Mouse (Mus musculus): ENCODE measurements around the gene Egfl8. TPM values are rescaled to one million over a fixed set of nuclear protein-coding genes. Genes with fewer than 3 reads are reported as not detected.

The Egfl8 gene
- polyA plus RNA-seq, 1 experiment from 2014 or later, result 7.0 TPM

GRCm38 (mm10) chr17:34606186-34607039 lies 9.4 kb downstream of the Egfl8 start:
- Histone ChIP-seq H3K4me3 (replicated peaks; ENCODE audit: low read length) (peak overlapping the region; percentile 94), H3K4me2 (ENCODE audit: low read length) (peak overlapping the region; percentile 98), H3K9me3 (ENCODE audit: control insufficient read depth, low read length) (no peaks in the 10 kb centered on the region), H3K27me3 (replicated peaks; ENCODE audit: control insufficient read depth, insufficient read depth, low read length) (no peaks in the 10 kb centered on the region), H3K36me3 (ENCODE audit: control insufficient read depth, insufficient read depth) (peaks cover 8% of the 10 kb centered on the region), H3K9ac (replicated peaks; ENCODE audit: low read depth, low read length) (peak overlapping the region; percentile 96), H3K27ac (ENCODE audit: low read length) (peak overlapping the region; percentile 76), H3K4me1 (replicated peaks; ENCODE audit: control insufficient read depth, insufficient read depth, low read length) (peaks cover 43% of the 10 kb centered on the region)
- ATAC-seq, result no peak
- WGBS, result 16% methylated on average over 30 of the region's 32 CpGs

GRCm38 (mm10) chr17:34605609-34606008 lies 10.2 kb downstream of the Egfl8 start:
- H3K36me3 ChIP-seq (ENCODE audit: control insufficient read depth, insufficient read depth), result peaks cover 6% of the 10 kb centered on the region
- peak; percentile 49 for ATAC-seq
- H3K9ac ChIP-seq (replicated peaks; ENCODE audit: low read depth, low read length), result peak overlapping the region; percentile 96
- peaks cover 43% of the 10 kb centered on the region for H3K4me1 ChIP-seq (replicated peaks; ENCODE audit: control insufficient read depth, insufficient read depth, low read length)
- peak overlapping the region; percentile 94 for H3K4me3 ChIP-seq (replicated peaks; ENCODE audit: low read length)
- peak overlapping the region; percentile 76 for H3K27ac ChIP-seq (ENCODE audit: low read length)
- H3K27me3 ChIP-seq (replicated peaks; ENCODE audit: control insufficient read depth, insufficient read depth, low read length), result no peaks in the 10 kb centered on the region
- under 1% methylated on average over 25 of the region's 30 CpGs for WGBS
- H3K9me3 ChIP-seq (ENCODE audit: control insufficient read depth, low read length), result no peaks in the 10 kb centered on the region
- H3K4me2 ChIP-seq (ENCODE audit: low read length), result peak overlapping the region; percentile 98

GRCm38 (mm10) chr17:34604511-34605237 lies 11.1 kb downstream of the Egfl8 start:
- no peaks in the 10 kb centered on the region for H3K27me3 ChIP-seq (replicated peaks; ENCODE audit: control insufficient read depth, insufficient read depth, low read length)
- WGBS, result 16% methylated on average over 24 of the region's 24 CpGs
- no peaks in the 10 kb centered on the region for H3K9me3 ChIP-seq (ENCODE audit: control insufficient read depth, low read length)
- no peak for ATAC-seq
- peak overlapping the region; percentile 68 for H3K27ac ChIP-seq (ENCODE audit: low read length)
- peaks cover 8% of the 10 kb centered on the region for H3K36me3 ChIP-seq (ENCODE audit: control insufficient read depth, insufficient read depth)
- H3K4me3 ChIP-seq (replicated peaks; ENCODE audit: low read length), result peak overlapping the region; percentile 94
- H3K4me2 ChIP-seq (ENCODE audit: low read length), result peak overlapping the region; percentile 71
- peaks cover 43% of the 10 kb centered on the region for H3K4me1 ChIP-seq (replicated peaks; ENCODE audit: control insufficient read depth, insufficient read depth, low read length)
- peak overlapping the region; percentile 62 for H3K9ac ChIP-seq (replicated peaks; ENCODE audit: low read depth, low read length)

GRCm38 (mm10) chr17:34604061-34604508 lies 11.7 kb downstream of the Egfl8 start, which contains the start of gene Agpat1:
TSS of gene Agpat1 (plus strand) at chr17:34604262.
- peaks cover 8% of the 10 kb centered on the region for H3K36me3 ChIP-seq (ENCODE audit: control insufficient read depth, insufficient read depth)
- peak; percentile 82 for ATAC-seq
- peak within 1 kb of the TSS; percentile 94 for H3K4me3 ChIP-seq (replicated peaks; ENCODE audit: low read length)
- H3K4me1 ChIP-seq (replicated peaks; ENCODE audit: control insufficient read depth, insufficient read depth, low read length), result peaks cover 43% of the 10 kb centered on the region
- H3K27ac ChIP-seq (ENCODE audit: low read length), result peak within 1 kb of the TSS; percentile 75
- H3K9me3 ChIP-seq (ENCODE audit: control insufficient read depth, low read length), result no peaks in the 10 kb centered on the region
- WGBS, result under 1% methylated on average over 33 of the region's 35 CpGs
- H3K4me2 ChIP-seq (ENCODE audit: low read length), result peak within 1 kb of the TSS; percentile 93
- peak within 1 kb of the TSS; percentile 96 for H3K9ac ChIP-seq (replicated peaks; ENCODE audit: low read depth, low read length)
- no peaks in the 10 kb centered on the region for H3K27me3 ChIP-seq (replicated peaks; ENCODE audit: control insufficient read depth, insufficient read depth, low read length)

GRCm38 (mm10) chr17:34603375-34604060 lies 12.3 kb downstream of the Egfl8 start, which contains the start of gene Rnf5:
TSS of gene Rnf5 (minus strand) at chr17:34603690.
- Histone ChIP-seq H3K4me3 (replicated peaks; ENCODE audit: low read length) (peak within 1 kb of the TSS; percentile 94), H3K9me3 (ENCODE audit: control insufficient read depth, low read length) (no peaks in the 10 kb centered on the region), H3K9ac (replicated peaks; ENCODE audit: low read depth, low read length) (peak within 1 kb of the TSS; percentile 77), H3K27me3 (replicated peaks; ENCODE audit: control insufficient read depth, insufficient read depth, low read length) (no peaks in the 10 kb centered on the region), H3K27ac (ENCODE audit: low read length) (peak within 1 kb of the TSS; percentile 75), H3K4me1 (replicated peaks; ENCODE audit: control insufficient read depth, insufficient read depth, low read length) (peaks cover 38% of the 10 kb centered on the region), H3K36me3 (ENCODE audit: control insufficient read depth, insufficient read depth) (peaks cover 8% of the 10 kb centered on the region), H3K4me2 (ENCODE audit: low read length) (peak within 1 kb of the TSS; percentile 93)
- ATAC-seq, result peak; percentile 95
- WGBS, result 0% methylated on average over 30 of the region's 30 CpGs

GRCm38 (mm10) chr17:34601796-34602195 lies 14.0 kb downstream of the Egfl8 start:
- Histone ChIP-seq H3K9me3 (ENCODE audit: control insufficient read depth, low read length) (no peaks in the 10 kb centered on the region), H3K4me2 (ENCODE audit: low read length) (no peak overlapping the region), H3K9ac (replicated peaks; ENCODE audit: low read depth, low read length) (no peak overlapping the region), H3K36me3 (ENCODE audit: control insufficient read depth, insufficient read depth) (peaks cover 8% of the 10 kb centered on the region), H3K27me3 (replicated peaks; ENCODE audit: control insufficient read depth, insufficient read depth, low read length) (no peaks in the 10 kb centered on the region), H3K27ac (ENCODE audit: low read length) (no peak overlapping the region), H3K4me1 (replicated peaks; ENCODE audit: control insufficient read depth, insufficient read depth, low read length) (peaks cover 24% of the 10 kb centered on the region), H3K4me3 (replicated peaks; ENCODE audit: low read length) (no peak overlapping the region)
- 90% methylated on average over 12 of the region's 12 CpGs for WGBS
- no peak for ATAC-seq

- no peak overlapping the region for H3K9ac ChIP-seq (replicated peaks; ENCODE audit: low read depth, low read length)
- 75% methylated on average over 9 of the region's 9 CpGs for WGBS
- no peak overlapping the region for H3K4me2 ChIP-seq (ENCODE audit: low read length)
- no peaks in the 10 kb centered on the region for H3K27me3 ChIP-seq (replicated peaks; ENCODE audit: control insufficient read depth, insufficient read depth, low read length)
- peaks cover 12% of the 10 kb centered on the region for H3K36me3 ChIP-seq (ENCODE audit: control insufficient read depth, insufficient read depth)
- no peak for ATAC-seq
- H3K4me1 ChIP-seq (replicated peaks; ENCODE audit: control insufficient read depth, insufficient read depth, low read length), result peaks cover 16% of the 10 kb centered on the region
- no peak overlapping the region for H3K4me3 ChIP-seq (replicated peaks; ENCODE audit: low read length)
- H3K9me3 ChIP-seq (ENCODE audit: control insufficient read depth, low read length), result no peaks in the 10 kb centered on the region
- H3K27ac ChIP-seq (ENCODE audit: low read length), result no peak overlapping the region
These were observed 15.9 kb downstream of the Egfl8 start for GRCm38 (mm10) chr17:34599891-34600290.

GRCm38 (mm10) chr17:34597566-34598095 lies 18.1 kb downstream of the Egfl8 start, which contains the start of gene Ager:
TSS of gene Ager (plus strand) at chr17:34597862.
- Histone ChIP-seq H3K27ac (ENCODE audit: low read length) (no peak within 1 kb of the TSS), H3K4me3 (replicated peaks; ENCODE audit: low read length) (no peak within 1 kb of the TSS), H3K9ac (replicated peaks; ENCODE audit: low read depth, low read length) (no peak within 1 kb of the TSS), H3K27me3 (replicated peaks; ENCODE audit: control insufficient read depth, insufficient read depth, low read length) (no peaks in the 10 kb centered on the region), H3K36me3 (ENCODE audit: control insufficient read depth, insufficient read depth) (peaks cover 12% of the 10 kb centered on the region), H3K4me1 (replicated peaks; ENCODE audit: control insufficient read depth, insufficient read depth, low read length) (peaks cover 29% of the 10 kb centered on the region), H3K4me2 (ENCODE audit: low read length) (no peak within 1 kb of the TSS), H3K9me3 (ENCODE audit: control insufficient read depth, low read length) (no peaks in the 10 kb centered on the region)
- WGBS, result 21% methylated on average over 5 of the region's 6 CpGs
- ATAC-seq, result no peak
